Mouse (Mus musculus) liver, postnatal 0 days (tissue): ENCODE results near the gene Fam161b. TPM values are rescaled to one million over a fixed set of nuclear protein-coding genes. Genes with fewer than 3 reads are reported as not detected.

Experiments used
- ATAC-seq: fragments of 200-750 bp; cut with Nextera tagmentation; 2 replicates; pipeline ENCODE4 v1.8.0; 2017; ENCODE audit warnings: mild to moderate bottlenecking, moderate library complexity
- DNase-seq: peaks from one replicate; pipeline ENCODE4 v3.0.0-alpha.2; 2016
- H3K27ac ChIP-seq: fragments of 300-500 bp; sonication (generic); 2 replicates; pipeline ENCODE4 v1.5.1; 2014; ENCODE audit warnings: antibody characterized with exemption, moderate library complexity, mild to moderate bottlenecking, low read depth
- H3K27me3 ChIP-seq: fragments of 300-500 bp; sonication (generic); 2 replicates; pipeline ENCODE4 v1.6.1; 2014; ENCODE audit warnings: low read length, control low read depth, mixed read lengths; ENCODE audit not compliant: insufficient read depth
- H3K36me3 ChIP-seq: fragments of 300-500 bp; sonication (generic); replicated peaks from 2 replicates; pipeline ENCODE4 v1.6.1; 2014; ENCODE audit warnings: mild to moderate bottlenecking, control low read depth, low read length, moderate library complexity, mixed read lengths; ENCODE audit not compliant: insufficient read depth
- H3K4me1 ChIP-seq: fragments of 300-500 bp; sonication (generic); 2 replicates; pipeline ENCODE4 v1.6.1; 2014; ENCODE audit warnings: antibody characterized with exemption, mild to moderate bottlenecking, control low read depth; ENCODE audit not compliant: insufficient read depth
- H3K4me2 ChIP-seq: fragments of 300-500 bp; sonication (generic); 2 replicates; pipeline ENCODE4 v1.6.1; 2014; ENCODE audit warnings: low read depth, mild to moderate bottlenecking, low read length, moderate library complexity, mixed read lengths
- H3K4me3 ChIP-seq: fragments of 300-500 bp; sonication (generic); 2 replicates; pipeline ENCODE4 v1.5.1; 2014; ENCODE audit warnings: low read depth, low read length
- H3K9ac ChIP-seq: fragments of 300-500 bp; sonication (generic); replicated peaks from 2 replicates; pipeline ENCODE4 v1.6.1; 2014; ENCODE audit warnings: mild to moderate bottlenecking, moderate library complexity
- H3K9me3 ChIP-seq: fragments of 300-500 bp; sonication (generic); 2 replicates; pipeline ENCODE4 v1.6.1; 2016; ENCODE audit warnings: mild to moderate bottlenecking, control low read depth, low read length, mixed read lengths
- CTCF ChIP-seq: sonication (generic); IDR thresholded peaks from 2 replicates; pipeline ENCODE4 v1.5.1; 2016; ENCODE audit warnings: antibody characterized with exemption, low read depth
- EP300 ChIP-seq: IDR thresholded peaks from 2 replicates; pipeline ENCODE4 v1.6.1; 2016; ENCODE audit warnings: antibody characterized with exemption, low read depth, mild to moderate bottlenecking
- WGBS: fragments of 180-500 bp; shearing (Covaris S2); extraction: QIAGEN DNeasy Blood & Tissue Kit; methylation state at CpG from one replicate; pipeline ENCODE4 v1.1.7; 2014; ENCODE audit not compliant: insufficient replicate concordance; 5-methylcytosine and 5-hydroxymethylcytosine counted together
- polyA plus RNA-seq: library from polyadenylated mRNA; unstranded; fragments of >200 nt; fragmentation: Nextera tagmentation; extraction: Ambion mirVana; gene quantifications from 2 replicates; pipeline ENCODE4 v1.2.1, GENCODE M21; 2015

Gene Fam161b
- polyA plus RNA-seq, 1 experiment from 2014 or later = 0.31 TPM

DNA sequence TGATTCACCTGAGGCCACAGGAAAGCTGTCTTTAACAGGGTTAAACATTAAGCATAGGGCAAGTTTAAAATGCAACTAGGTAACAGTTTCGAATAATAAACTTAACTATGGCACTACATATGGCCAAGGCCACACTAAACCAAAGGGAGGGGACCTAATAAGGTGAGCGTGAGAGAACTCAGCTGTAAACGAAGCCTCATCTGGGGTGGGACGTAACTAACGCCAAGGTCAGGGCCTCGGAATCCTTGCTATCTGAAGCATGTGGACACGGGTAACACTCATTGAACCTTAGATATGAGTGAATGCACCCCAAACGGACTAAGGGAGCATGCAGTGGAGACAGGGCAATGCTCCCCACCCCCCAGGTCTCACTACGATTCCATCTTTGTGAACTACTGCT, 41.3 kb upstream of the Fam161b start:
- Histone ChIP-seq H3K27ac (peak overlapping the region; percentile 68), H3K4me2 (peak overlapping the region; percentile 38; the same call in 1 of the 2 replicates), H3K4me1 (peaks cover 10% of the 10 kb centered on the region), H3K9me3 (no peaks in the 10 kb centered on the region), H3K36me3 (no peaks in the 10 kb centered on the region), H3K4me3 (no peak overlapping the region), H3K9ac (no peak overlapping the region), H3K27me3 (no peaks in the 10 kb centered on the region)
- DNase-seq (no peak), ATAC-seq (0 out of 2 replicates have a peak, but pooled peaks have one; percentile 9)
- TF ChIP-seq EP300 (no peak), CTCF (no peak)
- WGBS = 60% methylated on average over 9 of the region's 9 CpGs

DNA sequence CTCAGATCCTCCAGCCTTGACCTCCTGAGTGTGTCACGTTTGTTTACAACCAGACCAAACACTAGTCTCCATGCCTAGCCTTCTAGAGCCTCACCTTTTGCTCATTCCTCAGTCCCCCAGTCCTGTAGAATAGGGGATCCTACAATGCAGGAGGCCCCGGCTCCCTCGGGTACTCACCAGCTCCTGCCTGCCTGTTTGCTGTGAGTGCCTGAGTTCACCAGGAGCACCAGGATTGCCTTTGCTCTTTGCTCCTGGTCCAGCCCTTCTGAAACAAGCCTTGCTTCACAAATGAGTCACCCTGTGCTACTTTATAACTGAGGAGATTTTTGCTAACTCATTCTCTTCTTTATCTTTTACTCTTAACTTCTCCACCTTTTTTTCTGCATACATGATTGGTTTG, 39.0 kb upstream of the Fam161b start:
- Histone ChIP-seq H3K36me3 (0 out of 2 replicates have a peak, but pooled peaks cover 4% of the 10 kb centered on the region), H3K27ac (peak overlapping the region; percentile 89), H3K27me3 (no peaks in the 10 kb centered on the region), H3K9me3 (no peaks in the 10 kb centered on the region), H3K4me2 (peak overlapping the region; percentile 43), H3K4me1 (peaks cover 10% of the 10 kb centered on the region; the same call in 1 of the 2 replicates), H3K9ac (0 out of 2 replicates have a peak overlapping the region, but pooled peaks have one; percentile 34), H3K4me3 (no peak overlapping the region)
- 50% methylated on average over 3 of the region's 3 CpGs for WGBS
- DNase-seq (peak; percentile 30), ATAC-seq (peak; percentile 74)
- TF ChIP-seq CTCF (no peak), EP300 (peak; percentile 18; the same call in 1 of the 2 replicates)

DNA sequence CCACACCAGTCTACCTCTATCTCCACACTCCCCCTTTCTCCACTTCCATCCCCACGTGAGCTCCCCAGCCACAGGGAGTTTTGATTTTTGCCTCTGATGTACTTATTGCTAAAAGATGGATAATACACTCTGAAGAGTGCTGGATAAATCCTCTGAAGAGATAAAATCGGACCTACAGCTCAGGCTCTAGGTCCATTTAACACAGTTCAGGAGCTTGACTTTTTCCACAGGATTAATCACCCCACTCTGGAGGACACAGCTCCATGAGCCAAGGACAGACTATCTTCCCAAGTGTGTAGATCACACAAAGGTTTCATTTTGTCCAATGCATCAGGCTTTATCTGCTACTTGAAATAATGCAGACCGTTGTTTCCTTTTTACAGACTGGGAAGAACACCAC, 38.4 kb upstream of the Fam161b start:
- H3K4me1 ChIP-seq = peaks cover 10% of the 10 kb centered on the region; the same call in 1 of the 2 replicates
- DNase-seq (no peak), ATAC-seq (no peak)
- H3K36me3 ChIP-seq = 0 out of 2 replicates have a peak, but pooled peaks cover 4% of the 10 kb centered on the region
- H3K9me3 ChIP-seq = no peaks in the 10 kb centered on the region
- TF ChIP-seq EP300 (no peak), CTCF (no peak)
- H3K27ac ChIP-seq = peak overlapping the region; percentile 89
- H3K4me2 ChIP-seq = peak overlapping the region; percentile 43
- H3K27me3 ChIP-seq = no peaks in the 10 kb centered on the region
- WGBS = 69% methylated on average over 3 of the region's 3 CpGs
- H3K4me3 ChIP-seq = no peak overlapping the region
- peak overlapping the region; percentile 34 for H3K9ac ChIP-seq

DNA sequence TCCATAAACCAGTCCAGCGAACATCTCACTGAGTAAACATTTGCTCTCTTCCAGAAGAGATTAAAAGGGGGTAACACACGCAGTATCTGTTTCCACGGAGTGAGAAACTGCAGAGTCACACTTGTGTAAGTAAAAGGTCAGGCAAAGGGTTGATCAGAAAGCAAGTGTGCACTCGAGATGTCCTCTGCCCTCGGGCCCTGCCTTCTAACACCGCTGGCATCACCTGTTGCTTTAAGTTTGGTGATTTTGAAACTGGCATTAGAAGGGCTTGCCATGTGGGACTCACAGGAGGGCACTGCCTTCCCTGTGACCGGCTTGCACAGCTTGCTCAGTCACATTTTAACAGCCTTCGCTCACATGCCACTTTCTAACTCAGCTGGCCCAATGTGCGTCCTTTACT, 38.0 kb upstream of the Fam161b start:
- Histone ChIP-seq H3K9ac (peak overlapping the region; percentile 34), H3K4me3 (no peak overlapping the region), H3K27me3 (no peaks in the 10 kb centered on the region), H3K9me3 (no peaks in the 10 kb centered on the region), H3K27ac (peak overlapping the region; percentile 89), H3K4me2 (peak overlapping the region; percentile 43), H3K36me3 (0 out of 2 replicates have a peak, but pooled peaks cover 4% of the 10 kb centered on the region), H3K4me1 (peaks cover 10% of the 10 kb centered on the region; the same call in 1 of the 2 replicates)
- ATAC-seq = peak; percentile 40
- DNase-seq = no peak
- TF ChIP-seq EP300 = no peak
- TF ChIP-seq CTCF = no peak
- 63% methylated on average over 9 of the region's 9 CpGs for WGBS

DNA sequence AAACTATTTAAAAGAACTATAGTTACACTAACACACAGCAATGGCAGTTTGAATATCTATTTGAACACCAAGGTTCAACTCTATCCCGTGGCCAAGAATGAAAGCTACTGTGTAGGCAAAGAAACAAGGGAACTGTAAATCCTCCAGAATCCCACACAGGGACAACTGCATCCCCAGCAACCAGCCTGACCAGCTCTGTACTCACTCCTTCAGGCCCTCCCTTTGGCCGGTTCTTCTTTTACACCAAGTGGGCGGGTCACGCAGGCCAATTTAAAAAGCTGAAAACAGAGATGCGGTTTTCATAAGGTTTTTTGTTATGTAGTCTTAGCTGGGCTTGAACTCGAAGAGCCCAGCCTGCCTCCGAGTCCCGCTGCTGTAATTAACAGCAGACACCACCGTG, 37.5 kb upstream of the Fam161b start:
- Histone ChIP-seq H3K9ac (no peak overlapping the region), H3K27me3 (no peaks in the 10 kb centered on the region), H3K9me3 (no peaks in the 10 kb centered on the region), H3K4me1 (peaks cover 10% of the 10 kb centered on the region; the same call in 1 of the 2 replicates), H3K4me3 (no peak overlapping the region), H3K27ac (peak overlapping the region; percentile 89), H3K4me2 (peak overlapping the region; percentile 43), H3K36me3 (peaks cover 4% of the 10 kb centered on the region; the same call in 1 of the 2 replicates)
- ATAC-seq (no peak), DNase-seq (no peak)
- WGBS = 78% methylated on average over 9 of the region's 9 CpGs
- TF ChIP-seq EP300 (no peak), CTCF (no peak)

DNA sequence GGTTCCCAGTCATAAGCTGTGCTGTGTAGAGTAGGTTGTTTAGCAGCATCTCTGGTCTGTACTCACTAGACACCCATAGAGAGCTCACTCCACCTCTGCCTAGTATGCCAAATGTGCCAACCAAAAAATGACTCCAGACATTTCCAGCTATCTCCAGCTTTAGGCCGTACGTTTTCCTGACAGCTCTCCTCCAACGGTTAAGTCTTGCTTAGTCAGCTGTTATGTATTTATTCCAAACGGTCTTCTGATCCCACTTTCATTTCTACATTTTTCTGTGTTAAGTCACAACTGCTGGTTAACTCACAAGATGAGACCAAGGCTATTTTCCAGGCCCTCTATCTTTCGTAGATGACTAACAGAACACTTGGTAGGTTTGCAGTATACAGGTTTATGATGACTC, 37.0 kb upstream of the Fam161b start:
- Histone ChIP-seq H3K4me3 (no peak overlapping the region), H3K27me3 (no peaks in the 10 kb centered on the region), H3K4me2 (no peak overlapping the region), H3K27ac (peak overlapping the region; percentile 89; the same call in 1 of the 2 replicates), H3K36me3 (peaks cover 6% of the 10 kb centered on the region; the same call in 1 of the 2 replicates), H3K9me3 (no peaks in the 10 kb centered on the region), H3K4me1 (peaks cover 10% of the 10 kb centered on the region; the same call in 1 of the 2 replicates), H3K9ac (no peak overlapping the region)
- DNase-seq (no peak), ATAC-seq (no peak)
- WGBS = 71% methylated on average over 5 of the region's 5 CpGs
- no peak for TF ChIP-seq EP300
- TF ChIP-seq CTCF = no peak

DNA sequence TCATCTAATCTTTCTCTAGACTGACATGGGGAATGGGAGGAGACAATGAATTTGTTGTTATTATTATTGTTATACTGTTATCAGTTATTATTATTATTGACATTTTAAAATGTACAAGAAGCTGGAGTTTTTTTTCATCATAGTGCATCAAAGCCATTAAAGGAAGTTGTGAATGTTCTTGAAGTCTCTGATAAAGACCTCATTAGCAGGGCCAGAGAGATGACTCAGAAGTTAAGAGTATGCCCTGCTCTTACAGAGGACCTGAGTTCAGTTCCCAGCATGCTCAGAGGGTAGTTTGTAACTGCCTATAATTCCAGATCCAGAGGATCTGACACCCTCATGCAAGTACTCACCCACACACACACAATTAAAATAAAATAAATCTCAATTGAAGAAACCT, 36.1 kb upstream of the Fam161b start:
- no peak overlapping the region for H3K4me3 ChIP-seq
- H3K36me3 ChIP-seq = peaks cover 8% of the 10 kb centered on the region; the same call in 1 of the 2 replicates
- H3K27ac ChIP-seq = no peak overlapping the region
- H3K9me3 ChIP-seq = no peaks in the 10 kb centered on the region
- no peaks in the 10 kb centered on the region for H3K27me3 ChIP-seq
- no peak overlapping the region for H3K9ac ChIP-seq
- peaks cover 10% of the 10 kb centered on the region; the same call in 1 of the 2 replicates for H3K4me1 ChIP-seq
- ATAC-seq (no peak), DNase-seq (no peak)
- H3K4me2 ChIP-seq = no peak overlapping the region
- TF ChIP-seq EP300 (no peak), CTCF (no peak)
